Mouse (Mus musculus): ENCODE results near the gene Uhrf1. TPM values are rescaled to one million over a fixed set of nuclear protein-coding genes. Genes with fewer than 3 reads are reported as not detected.
A peak's percentile ranks its signal among the peaks of the same experiment; 100 is the strongest.
"Not testable (repeated sequence)": the region's sequence is repeated elsewhere in the genome, so short reads cannot be mapped to it uniquely, and the experiment has no call there.

The Uhrf1 gene
- total RNA-seq (2021), result 1 to 10 TPM; 5.9 to 6.3 TPM
- long read RNA-seq, partial matches to known transcripts, result 0 of 7 reads
- long read RNA-seq, other reads (novel, unspliced or antisense), result 0 of 7 reads

- DNase-seq (ENCODE audit: low spot score in 2 of 2), result peak; percentile 27 to 42
These were observed at the start of gene Uhrf1 for GRCm38 (mm10) chr17:56303160-56303846. Gene Uhrf1 (plus strand): TSS chr17:56303321.

GRCm38 (mm10) chr17:56254695-56255094, 48.4 kb upstream of the Uhrf1 start:
- no peak for DNase-seq (ENCODE audit: low spot score in 2 of 2)

GRCm38 (mm10) chr17:56255429-56255828, 47.7 kb upstream of the Uhrf1 start:
- DNase-seq (ENCODE audit: low spot score in 2 of 2), result peak; percentile 64 to 65

GRCm38 (mm10) chr17:56255863-56256238, 47.3 kb upstream of the Uhrf1 start:
- DNase-seq (ENCODE audit: low spot score in 2 of 2), result peak; percentile 99

- peak; percentile 88 to 92 for DNase-seq (ENCODE audit: low spot score in 2 of 2)
These were observed 46.8 kb upstream of the Uhrf1 start, which contains the start of gene Fem1a for GRCm38 (mm10) chr17:56256239-56256881. Gene Fem1a (plus strand): TSS chr17:56256810.

- DNase-seq (ENCODE audit: low spot score in 2 of 2), result no peak
These were observed 45.8 kb upstream of the Uhrf1 start for GRCm38 (mm10) chr17:56257181-56257894.

- not testable (repeated sequence) for DNase-seq (ENCODE audit: low spot score in 2 of 2)
These were observed 44.9 kb upstream of the Uhrf1 start for GRCm38 (mm10) chr17:56258269-56258668.

- DNase-seq (ENCODE audit: low spot score in 2 of 2), result not testable (repeated sequence)
These were observed 44.3 kb upstream of the Uhrf1 start for GRCm38 (mm10) chr17:56258812-56259211.

- no peak for DNase-seq (ENCODE audit: low spot score in 2 of 2)
These were observed 43.7 kb upstream of the Uhrf1 start for GRCm38 (mm10) chr17:56259301-56260037.

- DNase-seq (ENCODE audit: low spot score in 2 of 2), result no peak
These were observed 42.0 kb upstream of the Uhrf1 start for GRCm38 (mm10) chr17:56261166-56261565.

GRCm38 (mm10) chr17:56262645-56263094, 40.5 kb upstream of the Uhrf1 start:
- DNase-seq (ENCODE audit: low spot score in 2 of 2), result no peak

GRCm38 (mm10) chr17:56264020-56264419, 39.1 kb upstream of the Uhrf1 start:
- DNase-seq (ENCODE audit: low spot score in 2 of 2), result peak; percentile 81 to 83

- no peak for DNase-seq (ENCODE audit: low spot score in 2 of 2)
These were observed 38.1 kb upstream of the Uhrf1 start for GRCm38 (mm10) chr17:56265011-56265410.

GRCm38 (mm10) chr17:56265869-56266268, 37.3 kb upstream of the Uhrf1 start:
- no peak for DNase-seq (ENCODE audit: low spot score in 2 of 2)

- DNase-seq (ENCODE audit: low spot score in 2 of 2), result no peak
These were observed 36.9 kb upstream of the Uhrf1 start for GRCm38 (mm10) chr17:56266271-56266670.

- DNase-seq (ENCODE audit: low spot score in 2 of 2), result peak; percentile 49 to 58
These were observed 33.9 kb upstream of the Uhrf1 start for GRCm38 (mm10) chr17:56269153-56269630.

GRCm38 (mm10) chr17:56269741-56270140, 33.4 kb upstream of the Uhrf1 start:
- no peak for DNase-seq (ENCODE audit: low spot score in 2 of 2)

- no peak for DNase-seq (ENCODE audit: low spot score in 2 of 2)
These were observed 31.4 kb upstream of the Uhrf1 start for GRCm38 (mm10) chr17:56271609-56272253.

- DNase-seq (ENCODE audit: low spot score in 2 of 2), result no peak
These were observed 30.5 kb upstream of the Uhrf1 start for GRCm38 (mm10) chr17:56272644-56273043.

- DNase-seq (ENCODE audit: low spot score in 2 of 2), result no peak
These were observed 29.6 kb upstream of the Uhrf1 start for GRCm38 (mm10) chr17:56273482-56273881.

All from layer of hippocampus, postnatal 10 days (tissue).